Mouse (Mus musculus) E14TG2a.4 (cell line): Measurements from ENCODE around the gene Ugt1a2.

Source experiments
- H3K27me3 ChIP-seq: 2 replicates; pipeline ENCODE4 v1.6.1; 2014; ENCODE audit warnings: low read length, control low read depth; ENCODE audit not compliant: insufficient read depth
- H3K36me3 ChIP-seq: 2 replicates; pipeline ENCODE4 v1.6.1; 2014; ENCODE audit warnings: low read length, control low read depth; ENCODE audit not compliant: insufficient read depth
- H3K4me1 ChIP-seq: replicated peaks from 2 replicates; pipeline ENCODE4 v1.6.1; 2014; ENCODE audit warnings: low read depth, low read length, control low read depth
- H3K4me3 ChIP-seq: replicated peaks from 2 replicates; pipeline ENCODE4 v1.5.1; 2014; ENCODE audit warnings: mild to moderate bottlenecking, low read length
- H3K9me3 ChIP-seq: 2 replicates; pipeline ENCODE4 v1.6.1; 2014; ENCODE audit warnings: low read length, control low read depth
- CTCF ChIP-seq: conservative IDR thresholded peaks from 2 replicates; pipeline ENCODE4 v1.5.1; 2014; ENCODE audit warnings: low read length
- NANOG ChIP-seq: IDR thresholded peaks from 2 replicates; pipeline ENCODE4 v1.6.1; 2014; ENCODE audit warnings: borderline replicate concordance, low read length, mixed read lengths
- POU5F1 ChIP-seq: IDR thresholded peaks from 2 replicates; pipeline ENCODE4 v1.6.1; 2014; ENCODE audit warnings: low read length, borderline replicate concordance

Ugt1a2 gene

GRCm38 (mm10) chr1:88258881-88259642, 58.7 kb downstream of the Ugt1a2 start:
- peaks cover 30% of the 10 kb centered on the region for H3K4me1 ChIP-seq
- TF ChIP-seq NANOG (no peak), CTCF (no peak)
- H3K4me3 ChIP-seq = no peak overlapping the region
- peaks cover 43% of the 10 kb centered on the region for H3K9me3 ChIP-seq
- peaks cover 33% of the 10 kb centered on the region for H3K27me3 ChIP-seq
- peaks cover 49% of the 10 kb centered on the region for H3K36me3 ChIP-seq

GRCm38 (mm10) chr1:88259643-88260024, 59.2 kb downstream of the Ugt1a2 start:
- Histone ChIP-seq H3K4me3 (no peak overlapping the region), H3K36me3 (peaks cover 54% of the 10 kb centered on the region), H3K9me3 (peaks cover 46% of the 10 kb centered on the region), H3K27me3 (peaks cover 32% of the 10 kb centered on the region), H3K4me1 (peaks cover 32% of the 10 kb centered on the region)
- no peak for TF ChIP-seq POU5F1
- no peak for TF ChIP-seq CTCF
- no peak for TF ChIP-seq NANOG

DNA sequence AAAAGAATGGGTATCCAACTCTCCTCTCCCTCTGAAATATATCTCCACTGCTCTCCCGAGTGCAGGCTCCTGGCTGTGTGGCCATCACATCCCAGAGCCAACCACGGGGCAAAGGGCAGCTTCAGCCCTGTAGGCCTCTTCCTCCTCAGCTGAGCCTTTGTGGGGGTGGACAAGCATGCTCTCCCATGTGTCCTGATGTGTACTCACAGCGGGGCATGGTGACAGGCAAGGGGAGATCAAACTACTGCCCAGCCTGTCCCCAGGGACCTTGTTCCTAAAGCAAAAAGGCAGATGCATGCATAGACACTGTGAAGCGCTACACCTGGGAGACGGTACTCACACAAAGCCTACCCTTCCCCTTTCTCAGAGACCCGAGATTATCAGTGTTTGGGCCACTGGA, 59.7 kb downstream of the Ugt1a2 start:
- Histone ChIP-seq H3K9me3 (peaks cover 51% of the 10 kb centered on the region), H3K4me1 (peaks cover 37% of the 10 kb centered on the region), H3K27me3 (peaks cover 27% of the 10 kb centered on the region), H3K4me3 (no peak overlapping the region), H3K36me3 (peaks cover 59% of the 10 kb centered on the region)
- TF ChIP-seq NANOG (no peak), POU5F1 (no peak), CTCF (no peak)

DNA sequence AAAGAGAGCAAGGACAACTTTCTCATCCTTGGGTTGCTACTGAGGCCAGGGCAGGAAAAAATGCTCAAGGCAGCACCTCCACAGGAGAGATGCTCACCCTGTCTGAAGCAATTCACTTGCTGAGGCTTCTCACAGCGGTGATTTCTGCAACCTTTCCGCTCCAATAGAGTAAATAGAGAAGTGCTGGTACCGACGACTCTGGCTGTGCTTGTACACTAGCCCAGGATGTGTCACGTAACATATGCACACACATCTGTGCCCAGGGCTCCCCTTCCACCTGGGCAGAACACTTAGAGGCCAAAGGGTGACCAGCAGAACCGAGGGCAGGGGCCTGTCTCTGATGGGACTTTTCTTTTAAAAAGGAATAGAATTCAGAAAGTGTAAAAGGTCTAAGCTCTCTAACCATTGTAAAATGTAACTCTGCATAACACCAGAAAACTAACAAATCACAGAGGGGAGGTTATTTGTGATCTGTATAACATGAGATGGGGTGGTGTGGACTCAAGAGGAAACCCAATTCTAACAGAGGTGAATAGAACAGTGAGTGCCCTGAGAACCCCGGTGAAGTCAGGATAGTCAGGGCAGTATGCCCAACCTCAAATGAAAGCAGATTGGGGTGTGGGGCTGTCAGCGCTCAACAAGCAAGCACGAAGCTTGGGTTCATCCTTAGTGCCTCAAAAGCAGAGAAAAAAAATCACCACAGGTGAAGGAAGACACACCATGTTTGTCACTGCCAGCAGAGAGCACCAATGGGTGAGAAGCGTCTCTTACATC, 60.4 kb downstream of the Ugt1a2 start:
- peaks cover 66% of the 10 kb centered on the region for H3K36me3 ChIP-seq
- no peak overlapping the region for H3K4me3 ChIP-seq
- TF ChIP-seq POU5F1 (no peak), NANOG (no peak), CTCF (no peak)
- H3K4me1 ChIP-seq = peaks cover 38% of the 10 kb centered on the region
- peaks cover 58% of the 10 kb centered on the region for H3K9me3 ChIP-seq
- peaks cover 21% of the 10 kb centered on the region for H3K27me3 ChIP-seq

- Histone ChIP-seq H3K9me3 (peaks cover 67% of the 10 kb centered on the region), H3K36me3 (peaks cover 75% of the 10 kb centered on the region), H3K4me1 (peaks cover 38% of the 10 kb centered on the region), H3K4me3 (no peak overlapping the region), H3K27me3 (peaks cover 13% of the 10 kb centered on the region)
- no peak for TF ChIP-seq POU5F1
- no peak for TF ChIP-seq CTCF
- no peak for TF ChIP-seq NANOG
Observed at GRCm38 (mm10) chr1:88261706-88262105, 61.3 kb downstream of the Ugt1a2 start.

DNA sequence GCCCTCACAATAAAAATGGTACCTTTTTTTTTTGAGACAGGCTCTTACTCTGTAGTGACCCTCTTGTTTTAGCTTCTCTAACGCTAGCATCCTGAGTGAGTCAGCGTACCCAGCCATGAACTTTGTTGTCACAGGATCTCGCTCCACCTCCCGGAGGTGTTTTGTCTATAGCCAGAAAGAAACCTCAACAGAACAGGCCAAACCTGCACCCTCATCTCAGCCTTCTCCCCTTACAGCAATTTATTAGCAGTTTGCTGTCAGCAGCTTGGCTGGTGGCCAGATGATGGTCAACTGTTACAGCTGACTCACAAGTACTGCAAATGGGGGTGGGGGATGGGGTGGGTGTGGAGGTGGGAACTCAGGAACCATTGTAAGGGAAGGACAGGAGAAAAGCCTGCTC, 61.9 kb downstream of the Ugt1a2 start:
- Histone ChIP-seq H3K4me1 (peaks cover 38% of the 10 kb centered on the region), H3K4me3 (no peak overlapping the region), H3K27me3 (peaks cover 11% of the 10 kb centered on the region), H3K36me3 (peaks cover 80% of the 10 kb centered on the region), H3K9me3 (peaks cover 71% of the 10 kb centered on the region)
- no peak for TF ChIP-seq CTCF
- TF ChIP-seq POU5F1 = no peak

DNA sequence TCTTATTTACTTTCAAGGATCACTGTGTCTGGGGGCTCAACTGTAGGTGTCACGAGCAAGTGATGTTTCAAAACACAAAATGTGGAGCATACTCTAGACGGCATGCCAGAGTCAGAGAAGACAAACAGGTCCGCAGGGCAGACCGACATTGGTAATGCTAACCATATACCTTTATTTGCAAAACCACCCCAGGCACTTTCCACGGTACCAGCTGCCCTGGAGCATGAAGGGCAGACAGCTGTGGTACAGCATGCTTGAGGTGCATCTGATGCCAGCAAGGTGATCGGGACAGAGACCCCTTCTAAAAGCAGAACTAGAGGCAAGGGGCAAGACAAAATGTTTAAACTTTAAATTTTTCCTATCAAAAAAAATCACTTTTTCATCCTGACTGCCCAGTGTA, 62.6 kb downstream of the Ugt1a2 start:
- H3K36me3 ChIP-seq = peaks cover 88% of the 10 kb centered on the region
- peaks cover 77% of the 10 kb centered on the region for H3K9me3 ChIP-seq
- no peak overlapping the region for H3K4me3 ChIP-seq
- peaks cover 5% of the 10 kb centered on the region for H3K27me3 ChIP-seq
- TF ChIP-seq CTCF (no peak), POU5F1 (no peak), NANOG (no peak)
- H3K4me1 ChIP-seq = peaks cover 38% of the 10 kb centered on the region

GRCm38 (mm10) chr1:88263778-88264177, 63.4 kb downstream of the Ugt1a2 start:
- peaks cover 85% of the 10 kb centered on the region for H3K9me3 ChIP-seq
- H3K4me1 ChIP-seq = peaks cover 38% of the 10 kb centered on the region
- H3K27me3 ChIP-seq = no peaks in the 10 kb centered on the region
- H3K4me3 ChIP-seq = no peak overlapping the region
- no peak for TF ChIP-seq CTCF
- TF ChIP-seq NANOG = no peak
- no peak for TF ChIP-seq POU5F1
- H3K36me3 ChIP-seq = peaks cover 96% of the 10 kb centered on the region
